Mouse (Mus musculus): ENCODE measurements around the gene Col4a3.

Col4a3 gene

GRCm38 (mm10) chr1:82766641-82767040, 179.9 kb downstream of the Col4a3 start:
- in situ Hi-C loops (cut with MboI, MseI), result loop anchor here (25.0 kb wide), 2 partner anchors 946 to 1246 kb away; no protein-coding TSS in a partner anchor

GRCm38 (mm10) chr1:82768269-82768668, 181.5 kb downstream of the Col4a3 start, which contains the start of gene Tm4sf20:
Gene Tm4sf20, minus strand, starts transcription at chr1:82768461.
- in situ Hi-C loops (cut with MboI, MseI), result loop anchor here (25.0 kb wide), 2 partner anchors 944 to 1244 kb away; no protein-coding TSS in a partner anchor

- in situ Hi-C loops (cut with MboI, MseI), result loop anchor here (25.0 kb wide), 2 partner anchors 941 to 1241 kb away; no protein-coding TSS in a partner anchor
Observed at GRCm38 (mm10) chr1:82771022-82771586, 184.4 kb downstream of the Col4a3 start, which contains the start of gene Gm47791. Gene Gm47791, minus strand, starts transcription at chr1:82771243.
